Mouse (Mus musculus): ENCODE measurements around the gene Plk3. TPM values are rescaled to one million over a fixed set of nuclear protein-coding genes. Genes with fewer than 3 reads are reported as not detected.

Plk3 gene
- polyA plus RNA-seq, 1 experiment from 2014 or later, result 19.1 TPM

DNA sequence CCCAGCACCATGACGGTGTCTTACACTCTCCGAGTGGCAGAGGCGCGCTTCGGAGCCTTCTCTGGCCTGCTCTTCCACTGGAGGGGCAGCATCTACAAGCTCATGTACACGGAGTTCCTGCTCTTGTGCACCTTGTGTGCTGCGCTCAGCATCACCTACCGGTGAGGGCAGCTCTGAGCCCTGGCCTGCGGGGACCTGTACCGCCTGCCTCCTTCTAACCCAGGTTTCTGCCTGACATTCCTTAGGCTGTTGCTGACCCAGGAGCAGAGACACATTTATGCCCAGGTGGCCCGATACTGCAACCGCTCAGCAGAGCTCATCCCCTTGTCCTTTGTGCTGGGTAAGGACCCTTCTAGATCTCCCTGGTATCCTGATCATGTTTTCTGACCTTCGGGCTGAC is 11.5 kb upstream of the Plk3 start:
- Histone ChIP-seq H3K9me3 (ENCODE audit: control insufficient read depth, low read length) (no peaks in the 10 kb centered on the region), H3K4me1 (ENCODE audit: control insufficient read depth, insufficient read depth, low read length) (no peaks in the 10 kb centered on the region), H3K4me3 (ENCODE audit: low read depth, low read length) (no peak overlapping the region), H3K4me2 (ENCODE audit: low read depth, low read length) (no peak overlapping the region), H3K36me3 (ENCODE audit: control insufficient read depth, insufficient read depth, low read length) (peaks cover under 1% of the 10 kb centered on the region), H3K27me3 (ENCODE audit: control insufficient read depth, insufficient read depth, low read length) (no peaks in the 10 kb centered on the region), H3K9ac (replicated peaks; ENCODE audit: low read depth, low read length) (no peak overlapping the region), H3K27ac (ENCODE audit: low read depth, low read length) (no peak overlapping the region)
- ATAC-seq (ENCODE audit: low read depth), result no peak
- 97% methylated on average over 13 of the region's 13 CpGs for WGBS

DNA sequence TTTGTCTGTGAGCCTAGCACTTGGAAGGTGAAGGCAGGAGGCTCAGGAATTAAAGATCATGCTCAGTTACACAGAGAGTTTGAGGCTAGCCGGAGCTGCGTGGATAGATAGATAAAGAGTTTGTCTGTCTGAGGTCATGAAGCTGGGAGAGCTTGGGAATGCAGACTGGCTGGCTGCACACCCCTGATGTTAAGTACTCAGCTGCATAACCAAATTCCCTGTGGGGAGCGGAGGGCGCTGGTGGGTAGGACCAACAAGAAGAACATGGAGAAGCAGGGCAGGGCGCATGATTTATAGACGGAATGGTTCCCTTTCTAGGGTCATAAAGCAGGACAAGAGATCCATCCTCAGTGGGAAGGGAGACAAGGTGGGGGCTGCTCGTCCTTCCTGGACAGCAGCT is 9.3 kb upstream of the Plk3 start:
- WGBS, result 56% methylated on average over 7 of the region's 7 CpGs
- H3K27me3 ChIP-seq (ENCODE audit: control insufficient read depth, insufficient read depth, low read length), result no peaks in the 10 kb centered on the region
- no peaks in the 10 kb centered on the region for H3K9me3 ChIP-seq (ENCODE audit: control insufficient read depth, low read length)
- H3K4me2 ChIP-seq (ENCODE audit: low read depth, low read length), result no peak overlapping the region
- H3K4me3 ChIP-seq (ENCODE audit: low read depth, low read length), result no peak overlapping the region
- H3K9ac ChIP-seq (replicated peaks; ENCODE audit: low read depth, low read length), result no peak overlapping the region
- no peaks in the 10 kb centered on the region for H3K36me3 ChIP-seq (ENCODE audit: control insufficient read depth, insufficient read depth, low read length)
- H3K4me1 ChIP-seq (ENCODE audit: control insufficient read depth, insufficient read depth, low read length), result no peaks in the 10 kb centered on the region
- no peak for ATAC-seq (ENCODE audit: low read depth)
- no peak overlapping the region for H3K27ac ChIP-seq (ENCODE audit: low read depth, low read length)

DNA sequence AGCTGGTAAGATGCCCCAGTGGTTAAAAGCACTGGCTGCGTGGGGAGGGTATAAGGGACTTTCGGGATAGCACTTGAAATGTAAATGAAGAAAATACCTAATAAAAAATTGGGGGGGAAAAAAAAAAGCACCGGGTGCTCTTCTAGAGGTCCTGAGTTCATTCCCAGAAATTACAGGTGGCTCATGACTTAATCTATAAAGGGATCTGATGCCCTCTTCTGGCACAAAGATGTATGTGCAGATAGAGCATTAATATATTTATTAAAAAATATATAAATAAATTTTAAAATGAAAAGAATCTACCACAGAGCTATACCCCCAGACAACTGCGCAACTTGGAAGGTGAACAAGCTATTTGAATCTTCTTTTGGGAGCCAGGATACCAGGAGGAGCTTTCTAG is 6.8 kb upstream of the Plk3 start:
- H3K4me1 ChIP-seq (ENCODE audit: control insufficient read depth, insufficient read depth, low read length), result no peaks in the 10 kb centered on the region
- no peak overlapping the region for H3K4me2 ChIP-seq (ENCODE audit: low read depth, low read length)
- no peak overlapping the region for H3K4me3 ChIP-seq (ENCODE audit: low read depth, low read length)
- no peaks in the 10 kb centered on the region for H3K27me3 ChIP-seq (ENCODE audit: control insufficient read depth, insufficient read depth, low read length)
- H3K36me3 ChIP-seq (ENCODE audit: control insufficient read depth, insufficient read depth, low read length), result no peaks in the 10 kb centered on the region
- no peak overlapping the region for H3K27ac ChIP-seq (ENCODE audit: low read depth, low read length)
- ATAC-seq (ENCODE audit: low read depth), result no peak
- WGBS, result 37% methylated on average over 4 of the region's 4 CpGs
- no peak overlapping the region for H3K9ac ChIP-seq (replicated peaks; ENCODE audit: low read depth, low read length)
- H3K9me3 ChIP-seq (ENCODE audit: control insufficient read depth, low read length), result no peaks in the 10 kb centered on the region

DNA sequence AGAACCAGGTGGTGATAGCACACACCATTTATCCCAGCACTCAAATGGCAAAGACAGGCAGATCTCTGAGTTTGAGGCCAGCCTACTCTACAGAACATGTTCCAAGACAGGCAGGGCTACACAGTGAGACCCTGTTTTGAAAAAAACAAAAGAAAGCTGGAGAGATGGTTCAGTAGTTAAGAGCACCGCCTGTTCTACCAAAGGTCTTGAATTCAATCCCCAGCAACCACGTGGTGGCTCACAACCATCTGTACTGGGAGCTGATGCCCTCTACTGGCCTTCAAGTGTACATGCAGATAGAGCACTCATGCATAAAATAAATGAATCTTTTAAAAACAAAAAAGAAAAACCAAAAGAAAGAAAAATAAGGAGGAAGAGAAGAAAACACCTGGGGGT is 5.5 kb upstream of the Plk3 start:
- ATAC-seq (ENCODE audit: low read depth), result no peak
- H3K4me1 ChIP-seq (ENCODE audit: control insufficient read depth, insufficient read depth, low read length), result no peaks in the 10 kb centered on the region
- H3K36me3 ChIP-seq (ENCODE audit: control insufficient read depth, insufficient read depth, low read length), result no peaks in the 10 kb centered on the region
- no peak overlapping the region for H3K27ac ChIP-seq (ENCODE audit: low read depth, low read length)
- no peaks in the 10 kb centered on the region for H3K9me3 ChIP-seq (ENCODE audit: control insufficient read depth, low read length)
- H3K9ac ChIP-seq (replicated peaks; ENCODE audit: low read depth, low read length), result no peak overlapping the region
- H3K27me3 ChIP-seq (ENCODE audit: control insufficient read depth, insufficient read depth, low read length), result no peaks in the 10 kb centered on the region
- H3K4me2 ChIP-seq (ENCODE audit: low read depth, low read length), result no peak overlapping the region
- 4% methylated on average over 2 of the region's 2 CpGs for WGBS
- no peak overlapping the region for H3K4me3 ChIP-seq (ENCODE audit: low read depth, low read length)

DNA sequence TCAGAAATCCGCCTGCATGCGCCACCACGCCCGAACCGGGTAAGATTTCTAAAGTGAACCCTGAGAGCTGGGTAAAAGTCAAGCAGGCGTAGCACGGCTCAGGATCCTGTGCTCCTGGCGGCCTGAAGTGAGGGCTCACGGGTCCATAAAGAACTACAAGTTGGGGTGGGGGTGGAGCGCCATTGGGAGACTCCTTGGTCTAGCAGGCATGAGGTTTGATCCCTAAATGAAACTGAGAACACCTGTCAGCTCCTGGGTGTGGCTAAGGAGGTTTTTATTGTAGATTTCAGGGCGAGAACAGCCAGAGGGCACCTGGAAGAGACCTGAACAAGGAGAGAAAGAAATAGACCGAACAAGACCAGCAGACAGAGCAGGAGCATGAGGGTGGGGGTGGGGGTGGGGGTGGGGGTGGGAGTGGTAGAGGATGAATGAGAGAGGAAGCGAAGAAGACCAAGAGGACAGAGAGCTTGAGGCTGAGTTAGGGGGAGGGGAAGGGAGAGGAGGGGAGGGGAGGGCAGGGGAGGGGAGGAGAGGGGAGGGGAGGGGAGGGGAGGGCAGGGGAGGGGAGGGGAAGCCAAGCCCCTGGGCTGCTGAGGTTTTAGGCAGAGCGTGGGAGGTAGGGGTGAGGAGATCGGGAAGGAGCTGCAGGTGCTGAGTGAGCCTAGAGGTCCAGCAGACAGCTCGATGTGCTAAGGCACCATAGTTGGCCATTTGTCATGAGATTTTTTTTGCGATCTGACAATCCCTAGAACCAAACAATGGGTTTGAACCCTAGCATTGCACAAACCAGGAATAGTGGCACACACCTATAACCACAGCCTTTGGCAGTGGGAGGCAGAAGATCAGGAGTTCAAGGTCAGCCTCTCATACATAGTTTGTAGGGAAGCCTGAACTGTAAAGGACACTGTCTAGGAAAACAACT is 4.8 kb upstream of the Plk3 start:
- Histone ChIP-seq H3K4me1 (ENCODE audit: control insufficient read depth, insufficient read depth, low read length) (no peaks in the 10 kb centered on the region), H3K27me3 (ENCODE audit: control insufficient read depth, insufficient read depth, low read length) (no peaks in the 10 kb centered on the region), H3K9me3 (ENCODE audit: control insufficient read depth, low read length) (no peaks in the 10 kb centered on the region), H3K27ac (ENCODE audit: low read depth, low read length) (no peak overlapping the region), H3K9ac (replicated peaks; ENCODE audit: low read depth, low read length) (no peak overlapping the region), H3K36me3 (ENCODE audit: control insufficient read depth, insufficient read depth, low read length) (no peaks in the 10 kb centered on the region), H3K4me3 (ENCODE audit: low read depth, low read length) (no peak overlapping the region), H3K4me2 (ENCODE audit: low read depth, low read length) (no peak overlapping the region)
- 73% methylated on average over 16 of the region's 17 CpGs for WGBS
- no peak for ATAC-seq (ENCODE audit: low read depth)

DNA sequence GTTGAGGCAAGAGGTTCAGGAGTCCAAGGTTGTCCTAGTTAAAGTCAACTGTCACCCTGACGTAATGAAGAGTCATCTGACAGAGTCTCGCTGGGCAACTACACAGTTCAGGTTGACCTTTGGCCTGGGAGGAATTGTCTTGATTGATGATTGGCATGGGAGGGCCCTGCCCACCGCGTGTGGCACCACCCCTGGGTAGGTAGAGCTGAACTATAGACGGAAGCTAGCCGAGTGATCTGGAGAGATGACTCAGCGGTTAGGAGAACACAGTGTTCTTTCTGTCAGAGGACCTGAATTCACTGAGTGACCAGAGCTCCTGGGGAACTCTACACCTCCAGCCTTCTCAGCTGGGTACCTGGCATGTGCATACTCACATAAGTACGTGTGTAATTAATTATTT is 2.3 kb upstream of the Plk3 start:
- WGBS, result 39% methylated on average over 8 of the region's 8 CpGs
- H3K4me3 ChIP-seq (ENCODE audit: low read depth, low read length), result no peak overlapping the region
- no peaks in the 10 kb centered on the region for H3K27me3 ChIP-seq (ENCODE audit: control insufficient read depth, insufficient read depth, low read length)
- no peak overlapping the region for H3K4me2 ChIP-seq (ENCODE audit: low read depth, low read length)
- no peak overlapping the region for H3K9ac ChIP-seq (replicated peaks; ENCODE audit: low read depth, low read length)
- H3K4me1 ChIP-seq (ENCODE audit: control insufficient read depth, insufficient read depth, low read length), result peaks cover 14% of the 10 kb centered on the region
- no peak overlapping the region for H3K27ac ChIP-seq (ENCODE audit: low read depth, low read length)
- H3K36me3 ChIP-seq (ENCODE audit: control insufficient read depth, insufficient read depth, low read length), result no peaks in the 10 kb centered on the region
- ATAC-seq (ENCODE audit: low read depth), result no peak
- H3K9me3 ChIP-seq (ENCODE audit: control insufficient read depth, low read length), result no peaks in the 10 kb centered on the region

DNA sequence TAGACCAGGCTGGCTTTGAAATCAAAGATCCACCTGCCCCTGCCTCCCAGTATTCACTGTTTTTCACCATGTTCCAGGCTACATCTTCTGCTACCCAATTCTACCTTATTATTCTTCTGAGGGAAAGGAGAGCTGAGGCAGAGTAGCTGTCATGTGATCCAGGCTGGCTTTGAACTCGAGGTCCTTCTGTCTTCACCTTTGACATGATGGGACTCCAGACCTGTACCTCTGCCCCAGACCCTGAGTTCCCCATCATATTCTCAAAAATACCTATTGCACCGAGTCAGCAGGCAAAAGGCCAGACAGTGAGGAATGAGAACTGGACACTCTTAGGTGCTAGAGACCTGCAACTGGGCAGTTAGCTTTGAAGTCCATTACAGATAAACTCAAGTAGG is 835 bp upstream of the Plk3 start:
- WGBS, result 35% methylated on average over 2 of the region's 2 CpGs
- no peaks in the 10 kb centered on the region for H3K27me3 ChIP-seq (ENCODE audit: control insufficient read depth, insufficient read depth, low read length)
- H3K4me2 ChIP-seq (ENCODE audit: low read depth, low read length), result peak overlapping the region; percentile 68; the same call in 1 of the 2 replicates
- H3K4me3 ChIP-seq (ENCODE audit: low read depth, low read length), result no peak overlapping the region
- no peak overlapping the region for H3K27ac ChIP-seq (ENCODE audit: low read depth, low read length)
- no peaks in the 10 kb centered on the region for H3K9me3 ChIP-seq (ENCODE audit: control insufficient read depth, low read length)
- H3K4me1 ChIP-seq (ENCODE audit: control insufficient read depth, insufficient read depth, low read length), result peaks cover 14% of the 10 kb centered on the region
- no peak overlapping the region for H3K9ac ChIP-seq (replicated peaks; ENCODE audit: low read depth, low read length)
- H3K36me3 ChIP-seq (ENCODE audit: control insufficient read depth, insufficient read depth, low read length), result no peaks in the 10 kb centered on the region
- no peak for ATAC-seq (ENCODE audit: low read depth)

DNA sequence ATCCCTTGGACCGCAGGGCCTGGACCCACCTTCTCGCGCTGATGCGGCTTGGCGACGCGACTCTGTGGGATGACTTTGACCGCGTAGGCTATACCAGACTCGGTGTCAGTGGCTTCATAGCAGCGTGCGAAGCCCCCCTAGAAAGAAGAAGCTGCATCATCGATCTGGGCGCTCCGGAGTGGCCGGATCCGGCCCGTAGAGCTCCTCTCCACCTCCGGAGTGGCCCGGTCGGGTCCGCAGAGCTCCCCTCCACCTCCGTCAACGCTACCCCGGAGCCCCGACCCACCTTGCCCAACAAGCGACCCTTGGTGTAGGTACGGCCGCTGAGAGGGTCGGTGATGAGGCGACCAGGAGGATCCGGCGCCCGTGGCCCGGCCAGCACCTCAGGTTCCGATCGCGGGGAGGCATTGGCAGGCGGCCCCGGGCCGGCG is 382 bp downstream of the Plk3 start:
- WGBS, result under 1% methylated on average over 42 of the region's 42 CpGs
- Histone ChIP-seq H3K4me3 (ENCODE audit: low read depth, low read length) (peak overlapping the region; percentile 81), H3K27me3 (ENCODE audit: control insufficient read depth, insufficient read depth, low read length) (no peaks in the 10 kb centered on the region), H3K36me3 (ENCODE audit: control insufficient read depth, insufficient read depth, low read length) (peaks cover 6% of the 10 kb centered on the region), H3K4me1 (ENCODE audit: control insufficient read depth, insufficient read depth, low read length) (peaks cover 14% of the 10 kb centered on the region), H3K9me3 (ENCODE audit: control insufficient read depth, low read length) (no peaks in the 10 kb centered on the region), H3K27ac (ENCODE audit: low read depth, low read length) (peak overlapping the region; percentile 80), H3K9ac (replicated peaks; ENCODE audit: low read depth, low read length) (peak overlapping the region; percentile 83), H3K4me2 (ENCODE audit: low read depth, low read length) (peak overlapping the region; percentile 68)
- ATAC-seq (ENCODE audit: low read depth), result peak; percentile 54

DNA sequence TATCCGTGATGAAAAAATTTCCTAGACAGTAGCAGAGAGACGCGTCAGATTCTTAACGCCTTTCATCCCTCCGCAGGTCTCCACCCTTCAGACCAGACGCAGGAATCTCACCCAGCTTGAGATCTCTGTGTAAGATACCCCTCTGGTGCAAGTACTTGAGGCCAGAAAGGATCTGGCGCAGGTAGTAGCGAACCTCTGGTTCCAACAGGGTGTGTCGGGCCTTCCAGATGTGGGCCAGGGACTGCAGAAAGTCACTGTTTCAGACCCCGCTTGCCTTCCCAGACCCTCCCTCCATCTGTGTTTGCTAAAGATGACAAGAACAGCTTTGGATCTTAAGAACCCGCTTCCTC is 994 bp downstream of the Plk3 start:
- ATAC-seq (ENCODE audit: low read depth), result no peak
- H3K27ac ChIP-seq (ENCODE audit: low read depth, low read length), result 0 out of 2 replicates have a peak overlapping the region, but pooled peaks have one; percentile 23
- H3K9me3 ChIP-seq (ENCODE audit: control insufficient read depth, low read length), result no peaks in the 10 kb centered on the region
- H3K4me3 ChIP-seq (ENCODE audit: low read depth, low read length), result peak overlapping the region; percentile 81
- H3K27me3 ChIP-seq (ENCODE audit: control insufficient read depth, insufficient read depth, low read length), result no peaks in the 10 kb centered on the region
- 7% methylated on average over 11 of the region's 11 CpGs for WGBS
- peaks cover 14% of the 10 kb centered on the region for H3K4me1 ChIP-seq (ENCODE audit: control insufficient read depth, insufficient read depth, low read length)
- peak overlapping the region; percentile 83 for H3K9ac ChIP-seq (replicated peaks; ENCODE audit: low read depth, low read length)
- H3K4me2 ChIP-seq (ENCODE audit: low read depth, low read length), result peak overlapping the region; percentile 68
- H3K36me3 ChIP-seq (ENCODE audit: control insufficient read depth, insufficient read depth, low read length), result peaks cover 10% of the 10 kb centered on the region

Measured in neural tube, embryonic 14.5 days (tissue).